Mouse (Mus musculus): ENCODE measurements around the gene Catsper2.
A peak's percentile ranks its signal among the peaks of the same experiment; 100 is the strongest.
"Not testable (repeated sequence)": the region's sequence is repeated elsewhere in the genome, so short reads cannot be mapped to it uniquely, and the experiment has no call there.

The Catsper2 gene

GRCm38 (mm10) chr2:121434854-121435253, 21.3 kb upstream of the Catsper2 start:
- no peak for DNase-seq (ENCODE audit: low spot score)

GRCm38 (mm10) chr2:121425890-121426289, 12.3 kb upstream of the Catsper2 start:
- no peak for DNase-seq (ENCODE audit: low spot score)

GRCm38 (mm10) chr2:121423166-121423565, 9.6 kb upstream of the Catsper2 start:
- no peak for DNase-seq (ENCODE audit: low spot score)

- no peak for DNase-seq (ENCODE audit: low spot score)
Observed at GRCm38 (mm10) chr2:121418476-121418875, 4.9 kb upstream of the Catsper2 start.

GRCm38 (mm10) chr2:121416356-121416755, 2.8 kb upstream of the Catsper2 start:
- no peak for DNase-seq (ENCODE audit: low spot score)

- DNase-seq (ENCODE audit: low spot score), result no peak
Observed at GRCm38 (mm10) chr2:121415591-121415990, 2.0 kb upstream of the Catsper2 start.

GRCm38 (mm10) chr2:121415103-121415502, 1.5 kb upstream of the Catsper2 start:
- DNase-seq (ENCODE audit: low spot score), result no peak

GRCm38 (mm10) chr2:121414139-121414685, 620 bp upstream of the Catsper2 start:
- no peak for DNase-seq (ENCODE audit: low spot score)

- peak; percentile 42 for DNase-seq (ENCODE audit: low spot score)
Observed at GRCm38 (mm10) chr2:121412843-121413386, 677 bp downstream of the Catsper2 start.

- no peak for DNase-seq (ENCODE audit: low spot score)
Observed at GRCm38 (mm10) chr2:121408160-121408559, 5.4 kb downstream of the Catsper2 start.

GRCm38 (mm10) chr2:121403296-121403695, 10.3 kb downstream of the Catsper2 start:
- DNase-seq (ENCODE audit: low spot score), result no peak

- DNase-seq (ENCODE audit: low spot score), result peak; percentile 36
Observed at GRCm38 (mm10) chr2:121396624-121397023, 17.0 kb downstream of the Catsper2 start.

- not testable (repeated sequence) for DNase-seq (ENCODE audit: low spot score)
Observed at GRCm38 (mm10) chr2:121386961-121387575, 26.5 kb downstream of the Catsper2 start, which contains the start of gene Strc. Gene Strc, minus strand, starts transcription at chr2:121387168.

- DNase-seq (ENCODE audit: low spot score), result no peak
Observed at GRCm38 (mm10) chr2:121374766-121375165, 38.8 kb downstream of the Catsper2 start.

- DNase-seq (ENCODE audit: low spot score), result no peak
Observed at GRCm38 (mm10) chr2:121372266-121372665, 41.3 kb downstream of the Catsper2 start.

GRCm38 (mm10) chr2:121370921-121371320, 42.7 kb downstream of the Catsper2 start:
- DNase-seq (ENCODE audit: low spot score), result no peak

- no peak for DNase-seq (ENCODE audit: low spot score)
Observed at GRCm38 (mm10) chr2:121368831-121369230, 44.8 kb downstream of the Catsper2 start.

GRCm38 (mm10) chr2:121363656-121364055, 49.9 kb downstream of the Catsper2 start:
- no peak for DNase-seq (ENCODE audit: low spot score)

GRCm38 (mm10) chr2:121359461-121359860, 54.1 kb downstream of the Catsper2 start:
- no peak for DNase-seq (ENCODE audit: low spot score)

GRCm38 (mm10) chr2:121358381-121358780, 55.2 kb downstream of the Catsper2 start:
- no peak for DNase-seq (ENCODE audit: low spot score)

GRCm38 (mm10) chr2:121357961-121358360, 55.6 kb downstream of the Catsper2 start:
- DNase-seq (ENCODE audit: low spot score), result no peak

GRCm38 (mm10) chr2:121357494-121357893, 56.1 kb downstream of the Catsper2 start, which contains the start of gene Ckmt1:
Gene Ckmt1, plus strand, starts transcription at chr2:121357714.
- DNase-seq (ENCODE audit: low spot score), result no peak

GRCm38 (mm10) chr2:121354820-121355592, 58.6 kb downstream of the Catsper2 start, which contains the start of gene Ppip5k1:
Gene Ppip5k1, minus strand, starts transcription at chr2:121355396.
- DNase-seq (ENCODE audit: low spot score), result peak; percentile 98
